Mouse (Mus musculus) MEL (cell line): ENCODE results near the gene Fuca2. TPM values are rescaled to one million over a fixed set of nuclear protein-coding genes. Genes with fewer than 3 reads are reported as not detected.

Experiments used
- DNase-seq: peaks from one replicate; pipeline ENCODE4 v3.0.0; 2011; ENCODE audit warnings: low read depth, low spot score
- H3K27ac ChIP-seq: 2 replicates; pipeline ENCODE4 v1.5.1; 2012; ENCODE audit warnings: low read depth, mild to moderate bottlenecking, control low read depth, low read length, moderate library complexity; ENCODE audit not compliant: control insufficient read depth
- H3K27me3 ChIP-seq, 2 experiments: fragments of 150-350 bp in 1 of 2; sonication (generic) in 1 of 2; 2 replicates each; pipeline ENCODE4 v1.6.1; 2012; ENCODE audit warnings: low read length in 2 of 2, mild to moderate bottlenecking in 2 of 2, improper control_type of control experiment in 1 of 2, moderate library complexity in 1 of 2; ENCODE audit not compliant: insufficient read depth in 2 of 2, control insufficient read depth in 1 of 2
- H3K36me3 ChIP-seq, 2 experiments: 2 replicates each; pipeline ENCODE4 v1.6.1; 2012 to 2014; ENCODE audit warnings: low read length in 2 of 2, improper control_type of control experiment in 1 of 2, inconsistent platforms in 1 of 2, mild to moderate bottlenecking in 1 of 2; ENCODE audit not compliant: insufficient read depth in 2 of 2, control insufficient read depth in 1 of 2
- H3K4me1 ChIP-seq, 2 experiments: fragments of 150-350 bp in 1 of 2; sonication (generic) in 1 of 2; 2 replicates each; pipeline ENCODE4 v1.6.1; 2012; ENCODE audit warnings: low read length in 2 of 2, improper control_type of control experiment in 1 of 2, mild to moderate bottlenecking in 1 of 2; ENCODE audit not compliant: insufficient read depth in 2 of 2, control insufficient read depth in 1 of 2
- H3K4me3 ChIP-seq, 2 experiments: fragments of 150-350 bp in 1 of 2; sonication (generic) in 1 of 2; 2 replicates each; pipeline ENCODE4 v1.5.1; 2012; ENCODE audit warnings: low read depth in 2 of 2, low read length in 2 of 2, mild to moderate bottlenecking in 2 of 2, moderate library complexity in 2 of 2, control low read depth in 1 of 2, improper control_type of control experiment in 1 of 2; ENCODE audit not compliant: control insufficient read depth in 1 of 2, insufficient read depth in 1 of 2
- H3K79me2 ChIP-seq: 2 replicates; pipeline ENCODE4 v1.6.1; 2012; ENCODE audit warnings: mild to moderate bottlenecking, low read length, moderate library complexity; ENCODE audit not compliant: control insufficient read depth, poor library complexity, insufficient read depth
- H3K9ac ChIP-seq: 2 replicates; pipeline ENCODE4 v1.6.1; 2012; ENCODE audit warnings: low read depth, mild to moderate bottlenecking, control low read depth, low read length, moderate library complexity; ENCODE audit not compliant: control insufficient read depth, poor library complexity, severe bottlenecking
- H3K9me3 ChIP-seq: fragments of 150-350 bp; sonication (generic); replicated peaks from 2 replicates; pipeline ENCODE4 v1.6.1; 2012; ENCODE audit warnings: mild to moderate bottlenecking, low read length, improper control_type of control experiment, moderate library complexity; ENCODE audit not compliant: insufficient read depth
- CHD1 ChIP-seq: IDR thresholded peaks from 2 replicates; pipeline ENCODE4 v1.6.1; 2012; ENCODE audit warnings: low read depth, mild to moderate bottlenecking, inconsistent platforms, low read length, improper control_type of control experiment
- CHD2 ChIP-seq: IDR thresholded peaks from 2 replicates; pipeline ENCODE4 v1.6.1; 2011; ENCODE audit warnings: low read length, improper control_type of control experiment
- GATA1 ChIP-seq: IDR thresholded peaks from 2 replicates; pipeline ENCODE4 v1.6.1; 2011; ENCODE audit warnings: low read depth, low read length, improper control_type of control experiment
- JUND ChIP-seq: IDR thresholded peaks from 2 replicates; pipeline ENCODE4 v1.6.1; 2011; ENCODE audit warnings: low read depth, mild to moderate bottlenecking, improper control_type of control experiment, low read length
- MAX ChIP-seq: IDR thresholded peaks from 2 replicates; pipeline ENCODE4 v1.6.1; 2011; ENCODE audit warnings: low read length, improper control_type of control experiment
- MAZ ChIP-seq: IDR thresholded peaks from 2 replicates; pipeline ENCODE4 v1.6.1; 2012; ENCODE audit warnings: low read depth, mild to moderate bottlenecking, inconsistent platforms, low read length, improper control_type of control experiment
- MEF2A ChIP-seq: IDR thresholded peaks from 2 replicates; pipeline ENCODE4 v1.6.1; 2014; ENCODE audit warnings: low read depth, mild to moderate bottlenecking, inconsistent platforms, low read length, improper control_type of control experiment; ENCODE audit not compliant: poor library complexity, insufficient replicate concordance, severe bottlenecking; ENCODE audit errors: extremely low read depth
- MYC ChIP-seq: IDR thresholded peaks from 2 replicates; pipeline ENCODE4 v1.6.1; 2011; ENCODE audit warnings: low read depth, mild to moderate bottlenecking, low read length, improper control_type of control experiment, moderate library complexity
- NELFE ChIP-seq: IDR thresholded peaks from 2 replicates; pipeline ENCODE4 v1.6.1; 2011; ENCODE audit warnings: low read depth, low read length, improper control_type of control experiment
- NRF1 ChIP-seq: IDR thresholded peaks from 2 replicates; pipeline ENCODE4 v1.6.1; 2014; ENCODE audit warnings: low read depth, mild to moderate bottlenecking, inconsistent platforms, low read length, improper control_type of control experiment, moderate library complexity; ENCODE audit not compliant: poor library complexity, insufficient read depth, severe bottlenecking
- POLR2AphosphoS2 ChIP-seq: IDR thresholded peaks from 2 replicates; pipeline ENCODE4 v1.6.1; 2011; ENCODE audit warnings: low read length, improper control_type of control experiment
- POLR2AphosphoS5 ChIP-seq: IDR thresholded peaks from 2 replicates; pipeline ENCODE4 v1.6.1; 2012; ENCODE audit warnings: low read depth, borderline replicate concordance, mild to moderate bottlenecking, inconsistent platforms, low read length, moderate library complexity, mixed read lengths
- RAD21 ChIP-seq: IDR thresholded peaks from 2 replicates; pipeline ENCODE4 v1.6.1; 2011; ENCODE audit warnings: mild to moderate bottlenecking, low read depth, low read length, improper control_type of control experiment
- TAL1 ChIP-seq: IDR thresholded peaks from 2 replicates; pipeline ENCODE4 v1.6.1; 2012; ENCODE audit warnings: mild to moderate bottlenecking, inconsistent platforms, low read length, moderate library complexity, mixed read lengths
- USF1 ChIP-seq: IDR thresholded peaks from 2 replicates; pipeline ENCODE4 v1.6.1; 2014; ENCODE audit warnings: low read depth, mild to moderate bottlenecking, inconsistent platforms, low read length, improper control_type of control experiment, moderate library complexity
- ZKSCAN1 ChIP-seq: IDR thresholded peaks from 2 replicates; pipeline ENCODE4 v1.6.1; 2012; ENCODE audit warnings: low read depth, mild to moderate bottlenecking, inconsistent platforms, low read length, improper control_type of control experiment, moderate library complexity
- polyA plus RNA-seq, 2 experiments: library from polyadenylated mRNA; stranded (reverse) in 1 of 2; unstranded in 1 of 2; fragments of >175 nt in 1 of 2; fragments of >200 nt in 1 of 2; gene quantifications; 2 replicates each; pipeline versions ENCODE4 v1.2.1 to v1.2.4; 2012; ENCODE audit warnings: low replicate concordance in 2 of 2, low read depth in 1 of 2; ENCODE audit not compliant: insufficient read length in 2 of 2, insufficient read depth in 1 of 2, missing spikeins in 1 of 2
- total RNA-seq: library from RNA; depleted of rRNA; stranded (reverse); fragments of 300-350 nt; gene quantifications from 2 replicates; pipeline ENCODE4 v1.2.3, GENCODE M21; 2012

The Fuca2 gene
- total and polyA plus RNA-seq, 3 experiments, result 17.0 to 22.6 TPM; not detected in 1

- peaks cover 0 to 1% of the 10 kb centered on the region in 2 experiments; a peak in 1 of 4 replicates for H3K36me3 ChIP-seq
- H3K4me1 ChIP-seq, result no peaks in the 10 kb centered on the region
- H3K4me3 ChIP-seq, result no peak overlapping the region
- H3K27ac ChIP-seq, result no peak overlapping the region
- no peak overlapping the region for H3K9ac ChIP-seq
- no peak for TF ChIP-seq MEF2A
- TF ChIP-seq POLR2AphosphoS5, result no peak
- no peak for TF ChIP-seq NRF1
- no peak for TF ChIP-seq USF1
- TF ChIP-seq MAX, result no peak
- no peaks in the 10 kb centered on the region for H3K79me2 ChIP-seq
- H3K27me3 ChIP-seq, result no peaks in the 10 kb centered on the region
- no peak for DNase-seq
- H3K9me3 ChIP-seq, result no peaks in the 10 kb centered on the region
Observed at GRCm38 (mm10) chr10:13536706-13537105, 37.4 kb downstream of the Fuca2 start.

- Histone ChIP-seq H3K79me2 (no peaks in the 10 kb centered on the region), H3K36me3 (peaks cover 0 to 3% of the 10 kb centered on the region in 2 experiments; a peak in 1 of 4 replicates), H3K4me1 (no peaks in the 10 kb centered on the region), H3K27ac (no peak overlapping the region), H3K27me3 (no peaks in the 10 kb centered on the region), H3K4me3 (no peak overlapping the region), H3K9me3 (no peaks in the 10 kb centered on the region), H3K9ac (no peak overlapping the region)
- DNase-seq, result no peak
- no peak for TF ChIP-seq CHD2
- TF ChIP-seq MAZ, result no peak
- no peak for TF ChIP-seq NRF1
- TF ChIP-seq NELFE, result no peak
- no peak for TF ChIP-seq JUND
- TF ChIP-seq RAD21, result no peak
- no peak for TF ChIP-seq ZKSCAN1
- TF ChIP-seq TAL1, result no peak
- TF ChIP-seq MYC, result no peak
- TF ChIP-seq GATA1, result no peak
- TF ChIP-seq CHD1, result no peak
- TF ChIP-seq POLR2AphosphoS2, result no peak
Observed at GRCm38 (mm10) chr10:13539769-13540333, 40.5 kb downstream of the Fuca2 start.
